Mouse (Mus musculus) bone marrow macrophage, adult 2 months (primary cell): Measurements from ENCODE around the gene Cpt1b.

ENCODE experiments used
- CTCF ChIP-seq: IDR thresholded peaks from 2 replicates; pipeline ENCODE4 v1.5.1; 2012; ENCODE audit warnings: low read depth, mild to moderate bottlenecking, low read length, moderate library complexity
- POLR2A ChIP-seq: IDR thresholded peaks from 2 replicates; pipeline ENCODE4 v1.6.1; 2012; ENCODE audit warnings: mild to moderate bottlenecking, low read depth, low read length, borderline replicate concordance

- TF ChIP-seq CTCF (no peak), POLR2A (no peak)
Observed at GRCm38 (mm10) chr15:89459821-89460220, 34.2 kb upstream of the Cpt1b start.
